Mouse (Mus musculus) frontal cortex, postnatal 25 days (tissue): ENCODE data around the gene Gigyf2.

Experiments used
- DNase-seq, 2 experiments: peaks; one replicate each; pipeline ENCODE4 v3.0.0; 2022; ENCODE audit warnings: low spot score in 2 of 2

Gene Gigyf2

DNA sequence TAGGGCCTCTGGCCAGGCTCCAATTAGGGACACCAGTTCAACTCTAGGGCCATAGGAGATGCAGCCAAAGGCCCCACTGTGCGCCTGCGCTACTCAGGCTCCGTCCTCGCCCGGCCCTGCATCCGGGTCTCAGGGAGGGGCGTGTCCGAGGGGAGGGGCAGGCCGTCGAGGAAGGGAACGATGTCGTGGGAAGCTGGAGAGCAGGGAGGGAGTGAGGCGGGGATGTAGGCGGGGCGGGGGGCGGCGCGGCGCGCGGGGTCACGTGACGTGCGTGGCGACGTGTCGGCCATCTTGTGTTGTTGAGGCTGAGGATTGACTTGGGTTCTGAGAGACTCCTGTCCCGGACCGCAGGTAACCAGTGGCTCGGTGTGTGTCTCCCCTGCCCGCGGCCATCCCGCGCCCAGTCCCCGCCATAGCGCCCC is at the start of gene Gigyf2:
Gigyf2 (plus strand) TSS at position 257 of the 422 bp plus-strand sequence.
- peak; percentile 76 to 91 for DNase-seq

DNA sequence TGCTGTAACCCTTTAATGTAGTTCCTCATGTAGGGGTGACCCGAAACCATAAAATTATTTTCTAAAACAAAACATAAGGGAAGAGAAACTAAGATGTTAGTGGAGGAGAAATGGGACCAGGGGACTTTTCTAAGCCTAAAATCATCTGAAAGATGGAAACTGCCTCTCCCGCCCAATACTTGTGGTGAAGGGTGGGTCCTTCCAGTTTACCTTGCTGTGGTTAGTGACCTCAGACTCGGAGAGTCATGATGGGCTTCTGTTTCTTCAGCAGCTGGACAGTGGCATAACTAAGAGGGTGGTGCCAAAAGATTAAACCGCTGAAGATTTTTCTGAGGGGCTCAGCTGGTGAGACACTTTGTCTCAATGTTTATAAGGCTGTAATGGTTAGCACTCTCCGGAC is 46.5 kb upstream of the Gigyf2 start:
- no peak for DNase-seq

DNA sequence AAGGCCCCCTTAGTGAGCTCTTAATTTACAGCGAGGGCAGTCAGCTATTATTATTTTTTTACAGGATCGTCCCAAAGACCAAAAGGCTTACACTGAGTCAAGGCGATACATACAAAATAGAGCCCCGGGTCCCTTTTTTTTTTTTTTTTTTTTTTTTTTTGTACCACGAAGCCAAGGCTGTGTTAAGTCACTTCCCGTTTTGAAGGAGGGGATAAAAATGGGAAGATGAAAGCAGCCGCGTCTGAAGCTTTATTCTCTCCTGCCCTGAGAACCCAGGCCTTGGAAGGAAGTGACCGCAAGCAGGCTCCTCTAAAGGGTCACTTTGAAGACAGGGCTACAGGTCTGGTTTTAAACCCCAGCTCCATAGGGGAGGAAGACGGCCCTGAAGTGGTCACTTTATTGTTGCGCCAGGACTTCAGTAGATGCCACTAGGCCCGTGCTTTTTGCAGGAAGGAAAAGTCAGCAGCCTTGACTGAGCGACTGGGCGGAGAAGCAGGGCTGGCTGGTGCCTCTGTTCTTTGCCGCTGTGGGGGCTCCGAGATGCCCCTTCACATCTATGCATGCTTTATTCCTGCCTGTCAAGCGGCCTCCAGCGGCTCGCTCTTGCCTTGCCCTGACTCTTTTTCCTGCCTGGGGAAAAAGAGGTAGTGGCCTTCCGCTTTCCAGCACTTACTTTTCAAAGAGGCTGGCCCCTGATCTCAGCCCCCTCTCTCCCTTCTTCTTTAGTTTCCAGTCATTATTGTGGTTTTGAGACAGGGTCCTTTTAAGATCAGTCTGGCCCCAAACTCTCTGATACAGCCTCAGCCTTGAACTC is 45.0 kb upstream of the Gigyf2 start:
- DNase-seq: no peak

GRCm38 (mm10) chr1:87282413-87282788 is 44.4 kb upstream of the Gigyf2 start:
- no peak for DNase-seq

GRCm38 (mm10) chr1:87283410-87283960 is 43.3 kb upstream of the Gigyf2 start:
- DNase-seq: no peak

DNA sequence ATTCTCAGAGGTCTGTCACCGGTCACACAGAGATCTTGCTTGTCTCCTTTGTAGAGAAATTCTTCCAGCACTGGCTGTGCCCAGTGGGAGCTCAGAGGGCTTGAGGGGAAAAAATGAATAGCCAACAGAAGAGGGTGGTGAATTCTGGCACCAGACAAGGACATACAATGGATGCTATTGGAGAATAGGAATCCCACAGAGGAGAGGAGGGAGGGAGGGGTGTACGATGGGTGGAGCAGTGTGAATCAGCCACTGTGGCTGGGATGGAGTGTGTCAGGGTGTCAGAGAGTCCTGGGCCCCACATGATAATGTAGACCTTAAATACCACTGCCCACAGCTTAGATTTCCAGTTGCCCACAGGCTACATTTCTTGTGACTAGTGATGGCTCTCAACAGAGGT is 39.7 kb upstream of the Gigyf2 start:
- no peak for DNase-seq

- DNase-seq: no peak
These were observed 35.4 kb upstream of the Gigyf2 start for GRCm38 (mm10) chr1:87291416-87291815.

GRCm38 (mm10) chr1:87292420-87293190 is 34.2 kb upstream of the Gigyf2 start:
- DNase-seq: peak; percentile 13 to 40

DNA sequence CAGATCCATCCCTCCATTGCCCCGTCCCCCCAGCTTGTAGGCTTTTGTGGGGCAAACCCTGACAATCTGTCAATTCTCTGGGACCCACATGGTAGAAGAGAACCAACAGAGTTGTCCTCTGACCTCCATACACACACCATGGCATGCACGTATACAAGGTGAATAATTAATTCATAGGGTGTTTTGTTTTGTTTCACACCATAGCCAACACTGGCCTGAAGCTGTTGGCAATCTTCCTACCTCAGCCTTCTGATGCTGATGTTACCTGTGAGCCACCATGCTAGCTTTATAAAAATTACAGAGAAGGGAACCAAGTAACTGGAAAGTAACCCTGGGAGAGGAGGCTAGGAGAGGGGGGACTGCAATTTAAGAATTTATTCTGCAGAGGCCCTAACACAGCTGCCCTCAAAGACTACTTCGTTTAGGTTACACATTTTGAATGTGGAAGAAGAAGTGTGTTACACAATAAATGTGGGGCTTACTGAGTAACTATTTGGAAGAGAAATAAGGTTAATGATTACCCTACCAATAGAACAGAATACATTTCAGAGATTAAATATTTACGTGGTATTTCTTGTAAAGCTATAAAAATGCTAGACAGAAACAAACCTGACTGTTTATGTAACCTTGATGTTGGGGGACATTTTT is 32.6 kb upstream of the Gigyf2 start:
- no peak for DNase-seq

GRCm38 (mm10) chr1:87294951-87295350 is 31.8 kb upstream of the Gigyf2 start:
- DNase-seq: no peak

DNA sequence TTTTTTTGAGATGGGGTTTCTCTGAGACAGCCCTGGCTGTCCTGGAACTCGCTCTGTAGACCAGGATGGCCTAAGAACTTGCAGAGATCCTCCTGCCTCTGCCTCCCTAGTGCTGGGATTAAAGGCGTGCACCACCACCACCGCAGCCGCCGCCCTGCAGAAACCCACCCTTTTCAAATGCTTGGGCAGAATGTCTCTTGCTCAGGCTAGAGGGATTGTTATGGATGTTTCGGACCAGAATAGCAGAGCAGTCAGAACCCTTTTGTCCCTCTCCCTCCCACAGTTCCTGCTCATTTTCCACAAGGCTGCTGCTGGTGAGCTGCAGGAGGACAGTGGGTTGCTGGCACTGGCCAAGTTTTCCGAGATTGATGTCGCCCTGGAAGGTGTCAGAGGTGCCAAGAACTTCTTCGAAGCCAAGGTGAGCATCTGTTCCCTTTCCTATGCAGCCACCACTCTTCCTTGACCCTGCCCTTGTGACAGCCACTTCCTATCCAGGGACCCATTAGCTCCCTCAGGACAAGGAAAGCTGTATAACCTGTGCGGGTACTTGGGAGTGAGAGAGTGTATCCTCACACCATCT is 29.4 kb upstream of the Gigyf2 start:
- DNase-seq: no peak

DNA sequence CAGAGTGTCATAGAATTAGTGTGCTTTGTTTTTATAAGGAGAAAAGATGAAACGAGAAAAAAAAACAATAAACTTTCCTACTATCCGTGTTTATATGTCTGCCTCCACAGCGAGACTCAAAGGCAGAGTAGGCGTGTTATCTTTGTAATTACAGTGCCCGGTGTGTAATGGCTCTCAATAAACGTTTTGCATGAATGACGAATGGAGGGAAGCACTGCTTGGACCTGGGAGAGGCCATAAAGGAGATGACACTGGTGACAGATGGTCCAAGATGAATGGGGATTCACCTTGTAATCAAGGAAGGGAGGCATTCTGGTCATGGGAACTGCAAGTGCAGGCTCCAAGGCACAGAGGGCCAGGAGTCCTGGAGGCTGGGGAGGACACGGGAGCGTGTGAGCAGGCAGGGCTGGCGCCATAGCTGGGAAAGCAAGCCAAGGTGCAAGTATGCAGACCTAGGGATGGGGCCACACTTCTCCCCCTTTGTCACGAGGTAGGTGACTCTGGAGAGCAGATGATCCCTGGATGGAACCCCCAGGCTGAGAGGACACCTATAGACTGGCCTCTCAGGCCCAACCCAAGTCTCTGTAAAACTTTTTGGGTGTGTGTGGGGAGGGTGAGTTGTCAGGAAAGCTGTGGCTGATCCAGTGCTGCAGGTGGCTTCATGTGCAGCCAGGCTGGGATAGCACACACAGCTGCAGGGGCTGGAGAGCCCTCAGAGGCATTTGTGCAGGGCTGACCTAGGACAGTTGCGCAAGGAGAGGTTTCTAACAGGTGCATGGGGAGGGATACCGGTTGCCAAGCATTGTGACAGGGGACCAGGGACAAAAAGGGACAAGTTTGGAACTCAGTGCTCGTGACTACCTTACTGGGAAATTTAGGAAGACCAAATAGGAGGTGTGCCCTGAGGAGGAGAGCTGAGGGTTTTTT is 26.2 kb upstream of the Gigyf2 start:
- no peak for DNase-seq

DNA sequence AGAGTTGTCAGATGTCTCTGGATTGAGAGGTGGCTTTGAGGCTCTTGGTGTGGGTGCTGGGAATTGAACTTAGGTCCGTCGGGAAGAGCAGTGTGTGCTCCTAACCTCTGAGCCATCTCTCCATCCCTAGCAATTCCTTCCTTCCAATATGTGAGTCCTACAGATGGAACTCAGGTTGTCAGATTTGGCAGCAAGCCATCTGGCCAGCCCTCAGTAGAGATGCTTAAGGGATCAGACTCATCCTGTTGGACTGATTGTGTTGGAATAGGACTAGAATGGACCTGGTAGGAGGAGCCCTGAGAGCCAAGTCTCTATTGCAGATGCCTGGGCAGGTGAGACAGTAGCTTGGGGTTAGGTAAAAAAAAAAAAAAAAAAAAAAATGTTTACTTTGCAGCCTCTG is 24.8 kb upstream of the Gigyf2 start:
- no peak for DNase-seq

- no peak for DNase-seq
These were observed 17.8 kb upstream of the Gigyf2 start for GRCm38 (mm10) chr1:87308952-87309351.

- DNase-seq: no peak
These were observed 17.2 kb upstream of the Gigyf2 start for GRCm38 (mm10) chr1:87309621-87310020.

DNA sequence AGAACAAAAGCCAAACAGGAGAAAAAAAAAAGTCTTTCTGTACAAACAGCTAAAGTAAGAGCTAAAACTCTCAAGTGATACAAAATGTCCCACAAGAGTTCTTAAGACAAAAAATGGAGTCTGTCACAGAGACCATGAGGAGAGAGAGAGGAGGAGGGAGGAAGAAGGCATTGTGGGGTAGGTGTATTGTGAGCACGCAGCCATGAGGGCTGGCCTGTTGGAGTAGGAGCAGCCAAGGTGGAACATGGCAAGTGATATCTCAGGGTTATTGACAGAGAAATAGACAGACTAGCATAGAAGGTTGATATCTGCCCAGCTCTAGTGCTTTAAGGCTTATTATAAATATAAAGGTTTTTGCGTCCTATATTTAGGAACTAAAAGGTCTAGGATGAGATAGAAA is 14.1 kb upstream of the Gigyf2 start:
- DNase-seq: no peak

- DNase-seq: no peak
These were observed 13.7 kb upstream of the Gigyf2 start for GRCm38 (mm10) chr1:87313116-87313515.

DNA sequence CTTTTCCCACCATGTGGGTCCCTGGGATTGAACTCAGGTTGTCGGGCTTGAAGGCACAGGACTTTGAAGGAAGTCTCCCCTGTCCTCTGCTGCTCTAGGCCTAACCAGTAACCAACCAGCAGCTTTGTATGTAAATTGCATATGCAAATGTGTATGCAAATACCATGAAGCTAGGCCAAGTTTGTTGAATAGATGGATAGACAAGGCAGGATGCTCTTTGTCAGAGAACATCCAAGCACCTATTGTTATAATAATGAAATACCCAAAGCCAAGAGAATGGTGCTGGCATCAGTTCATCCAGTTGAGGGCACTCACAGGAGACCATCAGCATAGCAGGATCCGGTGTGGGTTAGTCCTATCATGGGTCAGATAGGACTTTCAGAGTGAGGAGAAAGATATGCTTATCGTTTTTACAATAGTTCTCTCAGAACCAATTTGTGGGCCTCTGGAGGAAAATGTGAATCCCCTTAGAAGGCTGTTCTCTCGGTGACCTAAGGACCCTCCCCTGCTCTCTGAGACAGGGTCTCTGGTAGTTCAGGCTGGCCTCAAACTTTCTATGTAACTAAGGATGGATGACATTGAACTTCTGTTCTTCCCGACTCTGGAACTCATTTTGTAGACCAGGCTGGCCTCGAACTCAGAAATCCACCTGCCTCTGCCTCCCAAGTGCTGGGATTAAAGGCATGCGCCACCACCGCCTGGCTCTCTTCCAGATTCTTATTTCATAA is 12.8 kb upstream of the Gigyf2 start:
- DNase-seq: no peak

DNA sequence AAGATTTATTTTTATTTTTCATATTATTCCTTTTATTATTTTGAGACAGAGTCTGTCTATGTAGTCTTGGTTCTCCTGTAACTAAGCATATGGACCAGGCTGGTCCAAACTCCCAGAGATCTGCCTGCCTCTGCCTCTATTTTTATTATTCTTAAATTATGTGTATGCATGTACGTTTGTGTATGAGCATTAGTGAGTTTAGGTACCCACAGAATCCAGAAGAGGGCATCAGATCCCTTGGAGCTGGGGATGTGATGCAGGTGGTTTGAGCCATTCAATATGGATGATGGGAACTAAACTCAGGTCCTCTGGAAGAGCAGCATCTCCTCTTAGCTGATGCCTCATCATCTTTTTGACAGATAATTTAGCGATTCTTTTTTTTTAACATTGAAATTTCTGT is 11.4 kb upstream of the Gigyf2 start:
- DNase-seq: no peak

GRCm38 (mm10) chr1:87315894-87316293 is 10.9 kb upstream of the Gigyf2 start:
- no peak for DNase-seq
